Mouse (Mus musculus) left cerebral cortex, adult 18-20 months (tissue): Measurements from ENCODE around the gene Fbxw7. TPM values are rescaled to one million over a fixed set of nuclear protein-coding genes. Genes with fewer than 3 reads are reported as not detected.

Experiments
- DNase-seq, 2 experiments: peaks; one replicate each; pipeline ENCODE4 v3.0.0; 2021 to 2022; ENCODE audit warnings: low spot score in 2 of 2, mixed read lengths in 1 of 2
- long read RNA-seq, 2 experiments: library from polyadenylated mRNA; stranded (forward); transcript quantifications; one replicate each; pipeline ENCODE4 v2.0.0; 2021
- total RNA-seq, 2 experiments: library from RNA; stranded (reverse); gene quantifications; 2 replicates each; pipeline ENCODE4 v1.2.3; 2021

The Fbxw7 gene
- 100 to 1,000 TPM; 224 to 233 TPM for total RNA-seq
- long read RNA-seq, experiment 1, full-length matches to known transcripts = 75 of 131 reads
- long read RNA-seq, experiment 1, partial matches to known transcripts = 27 of 131 reads
- long read RNA-seq, experiment 1, other reads (novel, unspliced or antisense) = 29 of 131 reads
- long read RNA-seq, experiment 2, full-length matches to known transcripts = 45 of 72 reads
- long read RNA-seq, experiment 2, partial matches to known transcripts = 26 of 72 reads
- long read RNA-seq, experiment 2, other reads (novel, unspliced or antisense) = 1 of 72 reads

DNA sequence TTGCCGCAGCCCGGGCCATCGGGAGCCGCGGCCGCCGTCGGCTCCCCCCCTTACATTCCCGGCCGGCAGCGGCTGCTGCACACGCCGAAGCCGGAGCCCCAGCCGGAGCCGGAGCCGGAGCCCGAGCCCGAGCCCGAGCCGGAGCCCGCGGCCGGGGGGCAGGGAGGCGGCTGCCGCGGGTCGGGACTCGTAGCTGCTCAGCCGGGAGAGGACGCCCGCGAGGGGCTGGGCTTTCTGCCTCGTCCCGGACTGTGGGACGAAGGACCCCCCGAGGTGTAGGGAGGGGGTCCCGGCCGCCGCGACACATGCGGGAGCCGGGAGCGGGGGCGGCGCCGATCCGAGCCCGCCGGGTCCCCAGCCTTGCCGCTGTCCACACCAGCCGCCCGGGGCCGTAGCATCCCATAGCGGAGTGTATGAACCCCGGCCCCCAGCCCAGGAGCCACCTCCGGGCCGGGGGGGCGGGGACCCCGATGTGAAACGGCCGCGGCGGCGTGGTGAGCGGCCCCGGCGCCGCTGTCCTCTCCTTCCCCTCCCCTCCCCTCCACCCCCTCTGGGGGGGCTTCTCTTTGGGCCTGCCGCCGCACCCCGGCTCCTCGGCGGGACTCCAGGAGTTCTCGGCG, at the start of gene Fbxw7:
Gene Fbxw7 (plus strand): TSS at position 507 of the 620 bp plus-strand sequence.
- DNase-seq = peak in 1 of 2 experiments; percentile 3

DNA sequence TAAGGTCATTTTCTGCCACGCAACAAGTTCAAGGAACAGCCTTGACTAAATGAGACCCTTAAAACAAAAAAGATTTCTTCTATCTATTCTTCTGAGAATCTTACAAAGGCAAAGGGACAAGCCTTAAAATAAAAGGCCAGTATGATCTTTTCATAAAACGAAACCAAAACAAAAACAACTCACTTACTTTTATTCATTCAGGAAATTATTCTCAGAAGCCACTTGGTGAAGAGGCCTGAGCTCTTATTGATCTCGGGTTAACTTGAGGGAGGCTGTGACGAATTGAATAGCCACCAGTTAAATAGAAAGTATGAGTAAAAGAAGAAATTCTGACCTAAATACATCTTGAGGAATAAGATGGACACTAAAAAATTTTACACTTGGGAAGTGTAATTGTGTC, 46.1 kb upstream of the Fbxw7 start:
- DNase-seq = no peak

DNA sequence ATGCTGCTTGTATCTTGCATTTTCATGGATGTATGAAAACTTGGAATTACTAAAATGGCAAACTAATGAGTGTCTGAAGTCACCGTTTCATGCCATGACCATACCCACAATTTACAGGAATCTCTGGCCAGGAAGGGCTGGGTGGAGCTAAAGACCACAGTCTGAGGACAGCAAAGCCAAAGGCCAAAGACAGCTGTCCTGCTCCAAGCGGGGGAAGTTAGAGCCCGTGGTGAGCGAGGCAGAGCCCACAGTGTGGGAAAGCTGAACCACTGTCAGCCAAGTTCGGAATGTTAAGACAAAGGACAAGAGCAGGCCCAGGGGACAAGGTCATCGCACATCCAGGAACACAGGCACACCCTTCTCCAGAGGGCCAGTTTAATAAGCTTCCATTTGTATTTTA, 45.7 kb upstream of the Fbxw7 start:
- no peak for DNase-seq

DNA sequence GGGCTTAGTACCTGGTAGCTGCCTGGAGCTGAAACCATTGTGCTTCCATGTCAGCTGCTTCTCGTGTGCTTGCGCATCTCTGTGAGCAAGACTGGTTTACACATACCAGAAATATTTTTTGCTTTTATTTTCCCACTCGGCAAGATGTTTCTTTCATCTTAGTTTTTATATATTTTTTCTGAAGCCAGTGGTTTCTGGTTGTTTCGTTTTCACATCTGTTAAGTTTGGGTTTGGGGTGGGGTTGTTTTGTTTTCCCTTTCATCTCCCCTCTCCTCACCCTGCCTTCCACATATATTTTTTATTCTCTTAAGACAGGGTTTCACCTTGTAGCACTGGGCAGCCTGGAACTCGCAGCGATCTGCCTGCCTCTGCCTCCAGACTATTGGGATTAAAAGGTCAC, 44.5 kb upstream of the Fbxw7 start:
- DNase-seq = no peak

DNA sequence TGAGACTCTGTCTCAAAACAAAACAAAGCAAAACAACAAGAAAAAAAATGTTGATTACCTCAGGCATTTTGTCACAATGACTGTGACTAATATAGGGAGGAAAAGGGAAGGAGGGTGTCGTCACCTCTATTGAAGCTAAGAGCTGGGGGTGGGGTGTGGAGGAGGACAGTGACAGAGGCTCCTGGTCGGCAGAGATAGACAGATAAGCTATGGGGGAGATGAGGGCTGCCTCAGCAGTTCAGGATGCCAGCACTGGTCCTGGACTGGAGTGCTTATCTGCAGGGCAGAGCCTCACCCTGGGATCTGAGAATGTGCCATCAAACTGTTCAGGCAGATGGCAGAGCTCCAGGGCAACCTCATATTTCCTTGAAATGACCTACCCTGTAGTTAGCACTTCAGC, 43.1 kb upstream of the Fbxw7 start:
- no peak for DNase-seq

DNA sequence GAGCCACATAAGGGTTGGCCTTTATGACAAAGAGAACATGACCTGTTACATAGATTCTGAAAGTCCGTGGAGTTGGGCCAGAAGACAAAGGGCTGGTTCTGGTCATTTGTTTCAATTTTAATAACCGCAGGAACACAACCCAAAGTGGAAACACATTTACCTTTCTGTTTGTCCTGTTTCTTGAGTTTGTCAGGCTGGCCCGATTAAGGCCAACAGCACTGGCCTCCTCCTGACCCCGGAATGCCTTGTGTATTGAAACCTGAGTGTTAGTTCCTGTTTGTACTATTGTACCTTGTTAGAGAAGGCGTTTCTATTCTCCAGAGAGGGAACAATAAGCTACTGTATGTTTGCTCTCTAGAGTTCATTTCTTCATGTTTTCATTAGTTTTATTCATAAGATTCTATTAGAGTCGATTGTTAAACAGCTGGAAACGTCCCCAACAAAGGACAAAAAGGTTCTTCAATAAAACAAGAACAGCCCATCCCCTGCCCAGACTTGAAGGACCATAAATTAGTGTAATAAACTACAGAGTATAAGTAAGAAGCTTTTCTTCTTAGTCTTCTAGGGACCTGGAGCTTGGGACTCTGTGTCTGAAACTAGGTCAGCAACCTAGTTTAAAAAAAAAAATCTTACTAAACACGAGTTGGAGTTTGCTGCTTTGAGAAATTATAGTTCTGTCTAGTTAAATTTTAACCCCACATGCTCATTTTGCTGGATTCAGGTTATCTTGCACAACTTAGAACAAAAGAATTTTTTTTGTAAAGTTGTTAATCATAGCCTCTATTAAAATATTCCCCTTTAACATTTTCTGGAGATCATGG, 40.6 kb upstream of the Fbxw7 start:
- DNase-seq = no peak

DNA sequence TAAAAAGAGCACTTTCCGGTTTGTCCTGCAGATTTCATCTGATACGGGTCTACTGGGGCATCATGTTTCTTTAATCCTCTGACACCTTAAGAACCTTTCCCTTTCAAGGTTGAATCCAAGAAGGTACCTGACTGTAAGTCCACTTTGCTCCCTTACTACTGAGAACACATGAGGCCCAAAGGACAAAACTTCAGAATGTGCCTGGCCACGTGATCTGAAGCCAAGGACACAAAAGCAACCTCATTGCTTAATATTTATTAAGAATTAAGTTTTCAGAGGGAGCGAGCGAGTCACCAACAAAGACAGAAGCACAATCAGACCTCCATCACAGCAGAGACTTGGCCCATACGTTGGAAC, 40.0 kb upstream of the Fbxw7 start:
- no peak for DNase-seq

DNA sequence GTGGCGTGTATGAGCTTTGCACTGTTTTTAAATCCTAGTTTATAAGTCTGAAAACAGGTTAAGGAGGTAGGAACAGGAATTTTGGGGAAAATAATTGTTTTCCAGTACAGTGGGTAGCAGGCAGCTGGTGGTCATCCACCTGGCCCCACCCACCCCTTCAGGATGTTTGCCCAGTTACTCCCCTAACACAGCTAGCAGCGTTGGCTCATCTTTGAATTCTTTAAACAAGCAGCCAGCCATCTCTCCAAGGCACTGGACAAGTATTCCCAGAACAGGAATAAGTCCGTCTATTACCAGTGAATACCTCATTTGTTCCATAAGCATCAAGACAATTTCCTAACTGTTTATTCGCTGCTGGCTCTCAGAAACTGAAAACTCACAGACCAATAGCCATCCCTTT, 39.5 kb upstream of the Fbxw7 start:
- DNase-seq = no peak

DNA sequence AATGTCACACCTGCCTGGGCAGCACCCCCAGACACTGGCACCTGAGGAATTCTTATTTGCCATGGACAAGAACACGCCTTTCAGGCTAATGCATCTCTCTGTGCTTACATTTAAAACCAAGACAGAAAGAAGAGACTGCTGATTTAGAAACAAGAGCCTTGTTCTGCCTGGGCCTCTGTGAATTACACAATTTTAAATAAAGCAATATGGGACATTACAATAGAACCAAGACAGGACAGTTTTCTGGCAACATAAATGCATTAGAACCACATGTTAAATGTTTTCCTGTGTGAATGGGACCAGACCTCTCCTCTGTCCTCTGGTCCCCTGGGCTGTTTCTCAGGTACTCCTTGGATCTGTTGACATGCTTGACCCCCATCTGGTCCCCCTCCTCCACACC, 39.0 kb upstream of the Fbxw7 start:
- no peak for DNase-seq

DNA sequence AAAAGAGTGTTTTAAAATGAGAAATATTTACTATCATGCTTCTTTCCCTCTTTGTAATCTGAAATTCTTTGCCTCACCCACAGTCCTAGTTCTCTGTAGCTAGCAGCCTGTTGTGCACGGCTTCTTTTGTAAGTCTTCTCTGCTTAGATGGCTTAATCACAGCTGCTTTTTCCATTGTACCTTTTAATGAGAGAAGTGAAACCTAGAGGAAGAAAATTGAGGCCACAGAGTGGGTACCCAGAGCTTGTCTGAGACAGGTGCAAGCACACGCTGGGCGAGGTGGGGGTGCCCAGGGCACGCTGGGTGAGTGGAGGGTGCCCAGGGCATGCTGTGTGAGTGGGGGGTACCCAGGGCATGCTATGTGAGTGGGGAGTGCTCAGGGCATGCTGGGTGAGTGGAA, 27.2 kb upstream of the Fbxw7 start:
- no peak for DNase-seq

DNA sequence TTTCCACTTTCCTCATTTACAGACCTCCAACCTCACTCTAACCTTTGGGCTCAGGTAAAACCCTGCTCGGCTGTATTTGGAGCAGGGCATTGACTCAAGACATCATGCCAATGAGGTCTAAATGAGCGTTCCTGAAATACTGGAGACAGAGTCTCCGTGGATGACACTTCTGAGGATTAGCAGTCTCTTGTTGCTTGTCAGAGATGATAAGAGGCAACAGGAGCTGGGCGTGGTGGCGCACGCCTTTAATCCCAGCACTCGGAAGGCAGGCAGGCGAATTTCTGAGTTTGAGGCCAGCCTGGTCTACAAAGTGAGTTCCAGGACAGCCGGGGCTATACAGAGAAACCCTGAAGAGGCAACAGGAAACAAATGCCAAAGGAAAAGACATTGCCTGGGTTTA, 11.0 kb upstream of the Fbxw7 start:
- no peak for DNase-seq

DNA sequence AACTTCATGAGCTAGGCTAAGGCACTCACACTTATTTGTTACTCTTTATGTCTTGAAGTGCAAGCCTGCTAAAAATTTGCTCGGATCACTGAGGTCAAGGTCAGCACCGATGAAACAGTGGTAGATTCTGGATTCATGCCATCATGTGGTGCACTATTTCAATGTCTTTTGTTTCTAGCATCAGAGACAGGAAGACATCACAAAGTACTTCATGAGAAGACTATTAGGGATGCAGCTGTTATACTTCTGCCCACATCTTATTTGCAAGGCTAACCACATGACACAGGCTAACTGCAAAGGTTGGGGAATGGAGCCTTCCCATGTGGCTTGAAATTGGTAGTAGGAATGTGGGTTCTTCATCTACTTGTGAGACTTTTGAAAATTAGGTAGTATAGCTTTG, 8.9 kb upstream of the Fbxw7 start:
- DNase-seq = no peak

DNA sequence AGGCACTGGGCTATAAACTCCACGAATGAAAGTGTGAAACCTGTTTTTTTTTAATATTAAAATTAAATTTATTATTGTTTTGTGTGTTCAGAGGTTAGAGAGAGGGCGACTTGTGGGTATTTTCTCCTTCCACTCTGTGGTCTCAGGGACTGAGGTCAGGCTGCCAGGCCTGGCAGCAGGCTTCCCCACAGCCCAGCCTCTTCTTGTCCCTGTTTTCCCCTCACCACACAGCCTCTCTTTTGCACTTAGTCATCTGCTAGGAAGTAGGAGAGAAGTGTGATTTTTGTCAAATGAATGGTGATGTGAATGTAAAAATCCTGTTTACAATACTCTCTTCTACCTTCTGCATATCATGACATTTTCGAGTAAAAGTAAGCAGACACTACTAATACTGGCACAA, 7.2 kb upstream of the Fbxw7 start:
- no peak for DNase-seq

DNA sequence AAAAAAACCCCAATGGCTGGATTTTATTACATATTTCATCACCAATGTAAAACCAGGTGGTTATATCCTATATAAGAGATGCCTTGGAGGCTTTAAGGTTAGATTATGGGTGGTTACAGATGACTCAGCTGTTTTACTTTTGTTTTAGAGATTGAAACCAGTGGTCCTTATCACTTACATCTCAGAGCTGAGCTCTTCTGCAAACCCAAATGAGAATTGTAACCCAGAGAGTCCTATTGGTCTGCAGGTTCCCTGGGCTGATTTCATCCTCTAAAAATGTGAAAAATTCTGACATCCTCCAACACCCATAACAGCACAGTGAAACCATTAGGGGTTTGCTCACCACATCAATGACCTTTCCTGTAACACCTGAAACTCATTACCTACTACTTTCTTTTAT, 6.2 kb upstream of the Fbxw7 start:
- no peak for DNase-seq

DNA sequence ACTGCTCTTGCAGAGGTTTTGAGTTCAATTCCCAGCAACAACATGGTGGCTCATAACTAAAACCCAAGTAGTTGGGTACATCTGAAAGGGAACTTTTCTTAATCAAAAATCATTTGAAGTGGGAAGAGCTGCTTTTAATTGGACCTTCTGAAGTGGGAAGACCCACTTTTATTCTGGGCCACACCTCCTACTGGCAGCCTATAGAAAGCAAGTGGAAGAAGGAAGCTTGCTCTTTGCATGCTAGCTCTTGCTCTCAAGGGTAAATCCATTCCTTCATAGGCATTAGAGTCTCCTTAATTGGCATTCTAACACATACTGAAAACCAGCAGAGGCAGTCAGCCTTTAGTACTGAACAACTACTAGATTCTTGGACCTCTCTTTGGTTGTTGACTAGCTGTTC, 4.3 kb upstream of the Fbxw7 start:
- no peak for DNase-seq

DNA sequence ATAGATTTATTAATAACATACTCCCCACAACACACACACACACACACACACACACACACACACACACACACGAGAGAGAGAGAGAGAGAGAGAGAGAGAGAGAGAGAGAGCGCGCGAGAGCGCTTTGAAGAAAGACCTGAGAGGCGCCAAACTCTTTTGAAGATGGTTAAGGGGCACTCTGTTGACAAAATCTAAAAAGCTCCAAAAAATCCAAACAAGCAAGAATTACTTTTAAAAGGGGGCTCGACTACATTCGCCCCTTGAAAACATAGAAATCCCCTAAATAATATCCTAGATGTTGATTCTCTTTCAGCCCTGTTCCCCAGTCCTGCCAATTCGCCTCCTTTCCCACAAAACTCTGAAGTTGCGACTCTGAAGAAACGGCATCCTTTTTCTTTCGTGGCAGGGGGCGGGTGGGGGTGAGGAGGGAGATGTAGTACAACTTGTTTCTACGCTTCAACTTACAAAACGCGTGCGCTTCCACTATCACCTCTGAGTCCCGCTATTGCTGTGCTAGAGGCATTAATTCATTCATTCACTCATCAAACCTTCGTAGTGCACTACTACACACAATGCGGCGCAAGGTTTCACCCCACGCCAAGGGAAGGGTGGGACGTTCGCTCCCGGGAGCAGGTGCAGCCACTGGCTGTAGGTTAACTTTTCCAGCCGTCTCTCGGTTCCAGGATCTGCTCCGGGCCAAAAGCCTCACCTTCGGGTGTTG, 1.5 kb upstream of the Fbxw7 start:
- DNase-seq = no peak

DNA sequence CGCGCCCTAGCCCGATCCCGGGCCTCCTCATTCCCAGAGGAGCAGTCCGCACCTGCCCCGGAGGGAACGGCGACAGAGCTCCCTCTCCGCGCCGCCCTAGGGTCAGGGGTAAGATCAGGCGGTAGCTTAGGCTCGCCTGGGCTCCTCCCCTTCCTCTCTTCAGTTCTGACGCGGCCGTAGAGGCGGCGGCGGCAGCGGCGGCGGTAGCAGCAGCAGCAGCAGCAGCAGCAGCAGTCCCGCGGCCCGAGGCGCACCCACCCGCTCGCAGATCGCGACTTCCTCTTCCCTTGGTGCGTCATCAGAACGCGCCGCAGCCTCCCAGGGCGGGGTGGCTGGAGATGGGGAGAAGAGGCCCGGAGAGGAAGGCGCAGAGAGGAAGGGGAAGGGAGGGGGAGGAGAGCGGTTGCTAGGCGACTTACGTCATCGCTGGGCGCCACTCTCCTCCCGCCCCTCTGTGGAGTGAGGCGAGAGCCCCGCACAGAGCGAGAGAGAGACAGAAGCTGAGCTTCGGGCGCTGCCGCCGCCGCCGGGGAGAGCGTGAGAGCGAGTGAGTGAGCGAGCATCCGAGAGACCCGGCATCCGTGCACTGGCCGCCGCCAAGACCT, 809 bp upstream of the Fbxw7 start:
- DNase-seq = peak; percentile 100

DNA sequence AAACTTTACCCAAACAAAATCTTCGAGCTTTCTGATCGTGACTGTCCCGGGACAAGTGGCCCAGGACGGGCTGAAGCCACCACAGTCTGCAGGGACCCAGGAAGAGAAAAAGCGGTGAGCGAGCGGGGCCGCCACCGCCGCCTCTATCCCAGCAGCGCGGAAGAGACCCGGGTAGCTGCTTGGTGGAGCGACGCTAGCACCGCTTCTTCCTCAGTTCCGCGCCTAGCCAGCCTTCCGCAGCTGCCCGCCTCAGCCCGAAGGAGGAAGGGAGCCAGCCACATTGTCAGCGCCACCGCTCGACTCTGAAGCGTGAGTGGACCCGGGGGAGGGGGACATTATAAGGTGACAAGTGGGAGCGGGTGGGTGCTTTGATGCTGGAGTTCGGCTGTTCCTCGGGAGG, 393 bp downstream of the Fbxw7 start:
- DNase-seq = peak; percentile 36 to 39

DNA sequence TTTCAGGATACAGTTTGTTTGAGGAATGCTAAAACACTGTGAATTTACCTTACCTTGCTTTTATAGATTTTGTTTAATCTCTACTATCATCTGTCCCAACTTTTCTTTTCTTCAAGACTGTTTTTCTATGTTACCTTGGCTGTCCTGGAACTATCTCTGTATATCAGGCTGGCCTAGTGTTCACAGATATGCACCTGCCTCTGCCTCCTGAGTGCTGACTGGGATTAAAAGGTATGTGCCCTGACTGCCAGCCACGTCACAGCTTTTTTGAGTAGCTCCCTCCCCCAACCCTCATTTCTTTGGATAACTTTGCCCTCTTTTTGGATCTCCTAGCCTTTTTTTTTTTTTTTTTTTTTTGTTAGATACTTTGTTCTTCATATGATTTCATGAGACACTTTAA, 1.9 kb downstream of the Fbxw7 start:
- no peak for DNase-seq

DNA sequence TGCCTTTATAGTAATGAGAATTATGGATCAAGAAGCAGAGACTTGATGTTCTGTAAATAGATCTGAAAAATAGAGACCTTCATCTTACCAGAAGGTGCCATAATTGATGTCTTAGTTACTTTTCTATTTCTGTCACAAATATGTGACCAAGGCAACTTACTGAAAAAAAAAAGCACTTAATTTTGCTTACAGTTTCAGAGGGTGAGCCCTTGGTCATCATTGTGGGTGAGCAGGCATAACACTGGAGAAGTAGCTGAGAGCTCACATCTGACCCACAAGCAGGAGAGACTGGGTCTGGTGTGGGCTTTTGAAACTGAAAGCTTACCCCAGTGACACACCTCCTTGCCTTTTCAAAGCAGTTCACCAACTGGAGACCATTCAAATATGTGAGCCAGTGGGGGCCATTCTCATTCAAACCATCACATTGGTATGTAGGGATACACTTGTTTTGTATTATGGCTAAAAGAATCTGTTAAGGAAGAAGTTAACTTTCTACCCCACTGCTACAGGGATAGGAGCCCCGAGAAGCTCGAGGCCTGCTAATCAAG, 5.7 kb downstream of the Fbxw7 start:
- no peak for DNase-seq

DNA sequence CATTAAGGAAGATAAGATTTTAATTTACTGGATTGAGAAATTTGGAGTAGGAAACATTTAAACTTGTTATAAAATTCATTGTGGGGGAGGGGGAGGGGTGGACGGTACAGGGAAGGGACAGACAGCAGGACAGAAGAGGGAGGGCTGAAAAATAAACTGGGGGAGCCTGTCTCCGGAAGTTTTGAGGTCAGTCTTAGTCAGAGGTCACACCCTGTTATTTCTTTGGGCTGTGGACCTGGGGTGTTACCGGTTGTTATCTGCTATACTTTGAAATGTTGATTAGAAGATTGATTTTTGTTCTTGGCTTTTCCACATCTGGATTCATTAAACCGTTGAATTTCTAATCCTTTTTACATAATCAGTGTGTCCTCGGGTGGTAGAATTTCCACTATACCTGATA, 10.9 kb downstream of the Fbxw7 start:
- DNase-seq = no peak
